Mouse (Mus musculus) liver, embryonic 16.5 days (tissue): ENCODE results near the gene Prr7. TPM values are rescaled to one million over a fixed set of nuclear protein-coding genes. Genes with fewer than 3 reads are reported as not detected.

ENCODE experiments used
- ATAC-seq: fragments of 200-750 bp; cut with Nextera tagmentation; 2 replicates; pipeline ENCODE4 v1.8.0; 2017; ENCODE audit warnings: low read depth, mild to moderate bottlenecking, moderate number of reproducible peaks, moderate library complexity
- H3K27ac ChIP-seq: fragments of 300-500 bp; sonication (generic); 2 replicates; pipeline ENCODE4 v1.5.1; 2014; ENCODE audit warnings: mild to moderate bottlenecking, low read length
- H3K27me3 ChIP-seq: fragments of 300-500 bp; sonication (generic); 2 replicates; pipeline ENCODE4 v1.6.1; 2014; ENCODE audit warnings: low read depth, low read length, mixed read lengths; ENCODE audit not compliant: control insufficient read depth, insufficient read depth
- H3K36me3 ChIP-seq: fragments of 300-500 bp; sonication (generic); 2 replicates; pipeline ENCODE4 v1.6.1; 2014; ENCODE audit warnings: mild to moderate bottlenecking; ENCODE audit not compliant: control insufficient read depth, insufficient read depth
- H3K4me1 ChIP-seq: fragments of 300-500 bp; sonication (generic); 2 replicates; pipeline ENCODE4 v1.6.1; 2014; ENCODE audit warnings: low read depth, low read length, mixed read lengths; ENCODE audit not compliant: control insufficient read depth
- H3K4me2 ChIP-seq: fragments of 300-500 bp; sonication (generic); 2 replicates; pipeline ENCODE4 v1.6.1; 2014; ENCODE audit warnings: low read depth, low read length, mixed read lengths
- H3K4me3 ChIP-seq: fragments of 300-500 bp; sonication (generic); 2 replicates; pipeline ENCODE4 v1.5.1; 2014; ENCODE audit warnings: low read depth, mild to moderate bottlenecking, low read length
- H3K9ac ChIP-seq: fragments of 300-500 bp; sonication (generic); 2 replicates; pipeline ENCODE4 v1.6.1; 2014; ENCODE audit warnings: low read depth, low read length
- H3K9me3 ChIP-seq: fragments of 300-500 bp; sonication (generic); replicated peaks from 2 replicates; pipeline ENCODE4 v1.6.1; 2016; ENCODE audit warnings: low read length; ENCODE audit not compliant: control insufficient read depth
- WGBS: fragments of 180-500 bp; shearing (Covaris S2); extraction: QIAGEN DNeasy Blood & Tissue Kit; methylation state at CpG from one replicate; pipeline ENCODE4 v1.1.7; 2014; ENCODE audit not compliant: insufficient replicate concordance; 5-methylcytosine and 5-hydroxymethylcytosine counted together
- polyA plus RNA-seq: library from polyadenylated mRNA; unstranded; fragments of >200 nt; fragmentation: Nextera tagmentation; extraction: Ambion mirVana; gene quantifications from 2 replicates; pipeline ENCODE4 v1.2.1, GENCODE M21; 2015

Prr7 gene
- polyA plus RNA-seq, 1 experiment from 2014 or later = not detected

DNA sequence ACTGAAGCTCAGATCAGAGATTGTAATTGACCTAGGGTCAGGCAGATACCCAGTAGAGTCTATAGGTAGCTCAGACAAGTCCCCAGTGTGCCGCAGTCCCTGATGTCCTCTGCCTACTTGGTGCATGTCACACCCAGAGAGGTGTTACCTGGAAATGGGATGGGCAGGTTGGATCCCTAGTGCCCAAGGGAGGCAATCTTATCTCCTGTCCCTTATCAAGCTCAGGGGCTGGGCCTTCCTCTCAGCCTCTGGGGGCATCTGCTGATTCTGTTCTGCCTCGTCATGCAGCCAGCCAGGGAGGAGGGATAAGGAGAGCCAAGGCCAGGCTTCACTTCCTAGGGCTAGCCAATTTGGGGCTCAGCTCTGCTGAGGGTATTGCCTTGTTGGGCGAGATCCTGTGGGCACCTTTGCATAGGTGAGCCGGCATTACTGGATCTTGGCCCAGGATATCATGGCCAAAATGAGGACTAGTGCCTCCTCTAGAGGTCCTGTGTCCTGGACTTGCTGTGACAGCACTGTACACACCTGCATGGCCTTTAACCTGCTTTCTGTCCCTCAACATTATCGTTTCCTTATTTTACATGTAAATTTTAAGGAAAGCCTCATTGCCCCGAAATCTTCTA is 17.5 kb upstream of the Prr7 start:
- peak overlapping the region; percentile 97 for H3K27ac ChIP-seq
- H3K36me3 ChIP-seq = peaks cover 15% of the 10 kb centered on the region
- H3K27me3 ChIP-seq = no peaks in the 10 kb centered on the region
- peak overlapping the region; percentile 89 for H3K4me2 ChIP-seq
- ATAC-seq = peak; percentile 37
- peaks cover 53% of the 10 kb centered on the region for H3K4me1 ChIP-seq
- H3K9ac ChIP-seq = peak overlapping the region; percentile 94
- peak overlapping the region; percentile 84 for H3K4me3 ChIP-seq
- no peaks in the 10 kb centered on the region for H3K9me3 ChIP-seq
- WGBS = 48% methylated on average over 6 of the region's 6 CpGs

- Histone ChIP-seq H3K4me2 (peak overlapping the region; percentile 89), H3K4me1 (peaks cover 53% of the 10 kb centered on the region), H3K27ac (peak overlapping the region; percentile 97), H3K4me3 (peak overlapping the region; percentile 84), H3K36me3 (peaks cover 25% of the 10 kb centered on the region), H3K9ac (peak overlapping the region; percentile 94), H3K9me3 (no peaks in the 10 kb centered on the region), H3K27me3 (no peaks in the 10 kb centered on the region)
- WGBS = 17% methylated on average over 3 of the region's 3 CpGs
- ATAC-seq = no peak
Observed at GRCm38 (mm10) chr13:55447543-55447943, 16.5 kb upstream of the Prr7 start.

- H3K9me3 ChIP-seq = no peaks in the 10 kb centered on the region
- H3K4me3 ChIP-seq = no peak overlapping the region
- no peak for ATAC-seq
- H3K27me3 ChIP-seq = no peaks in the 10 kb centered on the region
- WGBS = 80% methylated on average over 5 of the region's 5 CpGs
- peaks cover 31% of the 10 kb centered on the region for H3K36me3 ChIP-seq
- H3K27ac ChIP-seq = no peak overlapping the region
- no peak overlapping the region for H3K9ac ChIP-seq
- peaks cover 53% of the 10 kb centered on the region for H3K4me1 ChIP-seq
- 0 out of 2 replicates have a peak overlapping the region, but pooled peaks have one; percentile 0 for H3K4me2 ChIP-seq
Observed at GRCm38 (mm10) chr13:55448131-55448530, 15.9 kb upstream of the Prr7 start.

GRCm38 (mm10) chr13:55449205-55449604 is 14.9 kb upstream of the Prr7 start:
- H3K36me3 ChIP-seq = peaks cover 38% of the 10 kb centered on the region
- no peaks in the 10 kb centered on the region for H3K27me3 ChIP-seq
- no peak overlapping the region for H3K4me3 ChIP-seq
- peak overlapping the region; percentile 15; the same call in 1 of the 2 replicates for H3K4me2 ChIP-seq
- 80% methylated on average over 9 of the region's 9 CpGs for WGBS
- no peak overlapping the region for H3K9ac ChIP-seq
- no peaks in the 10 kb centered on the region for H3K9me3 ChIP-seq
- H3K27ac ChIP-seq = peak overlapping the region; percentile 35; the same call in 1 of the 2 replicates
- H3K4me1 ChIP-seq = peaks cover 45% of the 10 kb centered on the region
- no peak for ATAC-seq

GRCm38 (mm10) chr13:55449679-55450441 is 14.2 kb upstream of the Prr7 start:
- Histone ChIP-seq H3K36me3 (peaks cover 43% of the 10 kb centered on the region), H3K9me3 (no peaks in the 10 kb centered on the region), H3K27me3 (no peaks in the 10 kb centered on the region), H3K9ac (no peak overlapping the region), H3K27ac (peak overlapping the region; percentile 37), H3K4me2 (peak overlapping the region; percentile 15), H3K4me1 (peaks cover 42% of the 10 kb centered on the region), H3K4me3 (no peak overlapping the region)
- ATAC-seq = no peak
- 65% methylated on average over 17 of the region's 17 CpGs for WGBS

- Histone ChIP-seq H3K9ac (peak overlapping the region; percentile 6; the same call in 1 of the 2 replicates), H3K27me3 (no peaks in the 10 kb centered on the region), H3K9me3 (no peaks in the 10 kb centered on the region), H3K4me3 (no peak overlapping the region), H3K27ac (no peak overlapping the region), H3K4me1 (peaks cover 42% of the 10 kb centered on the region), H3K36me3 (peaks cover 43% of the 10 kb centered on the region), H3K4me2 (no peak overlapping the region)
- ATAC-seq = no peak
- WGBS = 87% methylated on average over 11 of the region's 11 CpGs
Observed at GRCm38 (mm10) chr13:55450511-55450980, 13.5 kb upstream of the Prr7 start.

- WGBS = 78% methylated on average over 10 of the region's 10 CpGs
- Histone ChIP-seq H3K4me1 (peaks cover 38% of the 10 kb centered on the region), H3K36me3 (peaks cover 43% of the 10 kb centered on the region), H3K4me2 (no peak overlapping the region), H3K27ac (no peak overlapping the region), H3K4me3 (no peak overlapping the region), H3K27me3 (no peaks in the 10 kb centered on the region), H3K9me3 (no peaks in the 10 kb centered on the region), H3K9ac (no peak overlapping the region)
- no peak for ATAC-seq
Observed at GRCm38 (mm10) chr13:55451296-55451695, 12.8 kb upstream of the Prr7 start.

- H3K27ac ChIP-seq = no peak overlapping the region
- peaks cover 31% of the 10 kb centered on the region for H3K4me1 ChIP-seq
- no peaks in the 10 kb centered on the region for H3K9me3 ChIP-seq
- peaks cover 43% of the 10 kb centered on the region for H3K36me3 ChIP-seq
- ATAC-seq = no peak
- H3K9ac ChIP-seq = no peak overlapping the region
- H3K4me3 ChIP-seq = no peak overlapping the region
- H3K27me3 ChIP-seq = no peaks in the 10 kb centered on the region
- H3K4me2 ChIP-seq = no peak overlapping the region
- 90% methylated on average over 16 of the region's 16 CpGs for WGBS
Observed at GRCm38 (mm10) chr13:55451785-55452549, 12.1 kb upstream of the Prr7 start.
